Mouse (Mus musculus): ENCODE measurements around the gene Chek1. TPM values are rescaled to one million over a fixed set of nuclear protein-coding genes. Genes with fewer than 3 reads are reported as not detected.

Chek1 gene
- 0.78 and 0.79 TPM in 2 replicates for polyA plus RNA-seq (2012; rRNA removed)

GRCm38 (mm10) chr9:36727034-36727755 is at the start of gene Chek1:
Gene Chek1, minus strand, starts transcription at chr9:36727065.

GRCm38 (mm10) chr9:36767203-36768143 is 40.6 kb upstream of the Chek1 start, which contains the start of gene Stt3a:
Gene Stt3a, minus strand, starts transcription at chr9:36767679.

GRCm38 (mm10) chr9:36692920-36693319 is 33.9 kb downstream of the Chek1 start, which contains the start of gene Acrv1:
Gene Acrv1, plus strand, starts transcription at chr9:36693220.

Other genes starting within 250 kb of the Chek1 start
- gene Gm5615, start 185.1 kb downstream of the Chek1 start, polyA plus RNA-seq (2012; rRNA removed), result not detected in 2 replicates
- gene Gm17689, start 144.4 kb downstream of the Chek1 start, polyA plus RNA-seq (2012; rRNA removed), result not detected in 2 replicates
- gene A630095E13Rik, start 83.7 kb downstream of the Chek1 start, polyA plus RNA-seq (2012; rRNA removed), result 0.31 TPM in 1 of 2 replicates, not detected in the other
- gene Acrv1, start 33.8 kb downstream of the Chek1 start, polyA plus RNA-seq (2012; rRNA removed), result not detected in 2 replicates
- gene Stt3a, start 40.6 kb upstream of the Chek1 start, polyA plus RNA-seq (2012; rRNA removed), result 223 and 235 TPM in 2 replicates
- gene Ei24, start 70.3 kb upstream of the Chek1 start, polyA plus RNA-seq (2012; rRNA removed), result 57.1 and 84.2 TPM in 2 replicates
- 3.2 TPM in 2 replicates for gene Fez1, start 94.8 kb upstream of the Chek1 start, polyA plus RNA-seq (2012; rRNA removed)